Mouse (Mus musculus) C2C12 (cell line): ENCODE data around the gene Mprip. TPM values are rescaled to one million over a fixed set of nuclear protein-coding genes. Genes with fewer than 3 reads are reported as not detected.
"Not testable (repeated sequence)": the region's sequence is repeated elsewhere in the genome, so short reads cannot be mapped to it uniquely, and the experiment has no call there.

Experiments used
- H3K27me3 ChIP-seq: one replicate; pipeline ENCODE4 v1.6.1; 2011; ENCODE audit not compliant: control insufficient read depth, insufficient read depth, insufficient read length
- H3K36me3 ChIP-seq: one replicate; pipeline ENCODE4 v1.6.1; 2011; ENCODE audit not compliant: control insufficient read depth, insufficient read depth
- H3K4me3 ChIP-seq: one replicate; pipeline ENCODE4 v1.5.1; 2011; ENCODE audit warnings: mild to moderate bottlenecking, control low read depth; ENCODE audit not compliant: poor library complexity, insufficient read depth, severe bottlenecking
- H3K79me2 ChIP-seq: one replicate; pipeline ENCODE4 v1.6.1; 2011; ENCODE audit not compliant: control insufficient read depth, insufficient read depth
- H3K79me3 ChIP-seq: one replicate; pipeline ENCODE4 v1.6.1; 2011; ENCODE audit warnings: low read depth, control low read depth
- H3ac ChIP-seq: one replicate; pipeline ENCODE3; 2011; ENCODE audit warnings: low read depth; ENCODE audit not compliant: control insufficient read depth, insufficient read length
- CEBPB ChIP-seq: IDR thresholded peaks from one replicate; pipeline ENCODE4 v1.6.1; 2011; ENCODE audit warnings: low read depth, mild to moderate bottlenecking, control low read depth, moderate library complexity
- CTCF ChIP-seq: IDR thresholded peaks from one replicate; pipeline ENCODE4 v1.5.1; 2011; ENCODE audit not compliant: control insufficient read depth, insufficient read depth, insufficient read length
- FOSL1 ChIP-seq: IDR thresholded peaks from one replicate; pipeline ENCODE4 v1.8.0; 2011; ENCODE audit warnings: mild to moderate bottlenecking, low read length; ENCODE audit not compliant: poor library complexity, insufficient read depth, severe bottlenecking
- MAX ChIP-seq: IDR thresholded peaks from one replicate; pipeline ENCODE4 v1.6.1; 2011; ENCODE audit warnings: mild to moderate bottlenecking, control low read depth
- MYOD1 ChIP-seq: IDR thresholded peaks from one replicate; pipeline ENCODE4 v1.6.1; 2011; ENCODE audit warnings: low read depth; ENCODE audit not compliant: control insufficient read depth, insufficient read length
- MYOG ChIP-seq: IDR thresholded peaks from one replicate; pipeline ENCODE4 v1.6.1; 2011; ENCODE audit not compliant: control insufficient read depth, insufficient read length; ENCODE audit errors: extremely low read depth
- USF1 ChIP-seq: IDR thresholded peaks from one replicate; pipeline ENCODE4 v1.6.1; 2011; ENCODE audit warnings: low read depth, mild to moderate bottlenecking, control low read depth, moderate library complexity
- polyA plus RNA-seq: library from polyadenylated mRNA; unstranded; fragments of >200 nt; fragmentation: generic; extraction: Trizol; gene quantifications from one replicate; pipeline ENCODE4 v1.2.1, GENCODE M21; 2012; ENCODE audit warnings: missing spikeins

Gene Mprip
- polyA plus RNA-seq, 1 experiment: 257 TPM

DNA sequence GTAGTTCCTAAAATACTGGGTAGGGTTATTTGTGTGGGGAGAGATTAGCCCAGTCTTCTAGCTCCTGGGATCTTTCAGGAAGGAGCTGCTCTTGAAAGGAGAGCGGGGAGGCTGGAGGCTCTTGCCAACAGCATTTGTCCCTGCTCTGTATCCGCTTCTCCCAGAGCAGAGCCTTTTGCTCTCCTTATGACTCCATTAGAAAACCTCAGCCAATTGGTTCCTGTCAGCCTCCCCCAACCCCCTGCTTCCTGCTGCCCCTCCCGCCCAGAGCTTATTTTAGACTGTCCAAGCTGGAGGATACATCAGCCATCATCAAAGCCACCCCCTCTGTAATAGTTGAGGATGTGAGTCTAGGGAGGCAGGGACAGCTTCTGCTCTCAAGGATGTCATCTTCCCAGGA lies 3.7 kb downstream of the Mprip start:
- TF ChIP-seq USF1 (no peak), CTCF (no peak), MAX (no peak), CEBPB (no peak), MYOD1 (no peak), FOSL1 (no peak)
- H3K36me3 ChIP-seq: peaks cover 12% of the 10 kb centered on the region
- H3ac ChIP-seq: no peak overlapping the region
- no peaks in the 10 kb centered on the region for H3K27me3 ChIP-seq
- H3K4me3 ChIP-seq: peak overlapping the region; percentile 8
- peaks cover 71% of the 10 kb centered on the region for H3K79me3 ChIP-seq
- H3K79me2 ChIP-seq: peaks cover 81% of the 10 kb centered on the region

- Histone ChIP-seq H3K4me3 (no peak overlapping the region), H3K36me3 (peaks cover 32% of the 10 kb centered on the region)
- TF ChIP-seq MYOG (no peak), USF1 (no peak), FOSL1 (no peak), CTCF (no peak), CEBPB (no peak), MAX (no peak), MYOD1 (no peak)
Measured at GRCm38 (mm10) chr11:59671049-59671693, 10.1 kb downstream of the Mprip start.

DNA sequence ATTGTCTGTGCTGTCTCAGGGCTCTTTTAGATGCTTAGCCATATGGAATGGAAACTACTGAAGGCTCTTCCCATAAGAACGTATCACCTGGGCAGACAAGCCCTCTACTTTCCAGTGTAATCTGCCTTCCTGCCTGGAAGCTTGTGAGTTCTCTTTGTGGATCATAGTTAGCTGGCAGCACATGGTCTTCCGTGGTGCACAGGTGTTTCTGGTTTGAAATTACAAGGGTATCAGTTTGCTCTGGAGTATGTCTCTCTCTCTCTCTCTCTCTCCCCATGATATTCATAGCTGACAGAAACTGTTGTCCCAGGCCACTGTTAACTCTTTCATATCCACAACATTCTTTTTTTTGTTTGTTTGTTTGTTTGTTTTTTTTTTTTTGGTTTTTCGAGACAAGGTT lies 12.9 kb downstream of the Mprip start:
- TF ChIP-seq FOSL1 (no peak), CEBPB (no peak), MYOD1 (no peak), MYOG (no peak), MAX (no peak), USF1 (no peak), CTCF (no peak)
- no peak overlapping the region for H3ac ChIP-seq
- H3K27me3 ChIP-seq: no peaks in the 10 kb centered on the region
- peaks cover 34% of the 10 kb centered on the region for H3K36me3 ChIP-seq
- H3K4me3 ChIP-seq: no peak overlapping the region
- H3K79me3 ChIP-seq: peaks cover 98% of the 10 kb centered on the region
- H3K79me2 ChIP-seq: peaks cover 100% of the 10 kb centered on the region

More at GRCm38 (mm10) chr11:59671049-59671693, 10.1 kb downstream of the Mprip start:
- H3K79me2 ChIP-seq: peaks cover 100% of the 10 kb centered on the region
- peaks cover 98% of the 10 kb centered on the region for H3K79me3 ChIP-seq
- no peaks in the 10 kb centered on the region for H3K27me3 ChIP-seq
- no peak overlapping the region for H3ac ChIP-seq

GRCm38 (mm10) chr11:59674746-59675145 lies 13.6 kb downstream of the Mprip start:
- H3ac ChIP-seq, H3K27me3 ChIP-seq, H3K4me3 ChIP-seq: not testable (repeated sequence)
- peaks cover 100% of the 10 kb centered on the region for H3K79me2 ChIP-seq
- peaks cover 98% of the 10 kb centered on the region for H3K79me3 ChIP-seq
- peaks cover 40% of the 10 kb centered on the region for H3K36me3 ChIP-seq

DNA sequence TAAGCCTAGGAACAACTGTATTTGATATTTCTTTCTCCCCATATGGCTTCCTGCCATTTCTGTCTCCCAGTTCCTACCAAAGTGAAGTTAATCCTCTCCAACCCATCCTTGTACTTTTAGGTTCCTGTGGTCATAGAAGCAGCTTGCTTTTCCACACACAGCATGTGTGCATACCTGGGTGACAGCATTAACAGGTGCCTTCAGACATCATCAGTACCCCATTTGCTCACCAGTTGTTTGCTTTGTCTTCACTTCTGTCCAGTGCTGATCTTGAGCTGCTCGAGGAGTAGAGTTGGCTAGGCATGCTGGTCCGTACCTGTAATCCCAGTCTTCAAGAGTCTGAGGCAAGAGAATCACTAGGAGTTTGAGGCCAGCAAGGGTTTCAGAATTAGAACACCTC lies 16.7 kb downstream of the Mprip start:
- H3K79me2 ChIP-seq: peaks cover 100% of the 10 kb centered on the region
- TF ChIP-seq MYOD1: no peak
- no peak for TF ChIP-seq MYOG
- no peak for TF ChIP-seq CEBPB
- no peak for TF ChIP-seq USF1
- TF ChIP-seq MAX: no peak
- no peak for TF ChIP-seq CTCF
- no peak for TF ChIP-seq FOSL1
- H3K27me3 ChIP-seq: no peaks in the 10 kb centered on the region
- H3ac ChIP-seq: no peak overlapping the region
- H3K36me3 ChIP-seq: peaks cover 50% of the 10 kb centered on the region
- no peak overlapping the region for H3K4me3 ChIP-seq
- peaks cover 98% of the 10 kb centered on the region for H3K79me3 ChIP-seq

DNA sequence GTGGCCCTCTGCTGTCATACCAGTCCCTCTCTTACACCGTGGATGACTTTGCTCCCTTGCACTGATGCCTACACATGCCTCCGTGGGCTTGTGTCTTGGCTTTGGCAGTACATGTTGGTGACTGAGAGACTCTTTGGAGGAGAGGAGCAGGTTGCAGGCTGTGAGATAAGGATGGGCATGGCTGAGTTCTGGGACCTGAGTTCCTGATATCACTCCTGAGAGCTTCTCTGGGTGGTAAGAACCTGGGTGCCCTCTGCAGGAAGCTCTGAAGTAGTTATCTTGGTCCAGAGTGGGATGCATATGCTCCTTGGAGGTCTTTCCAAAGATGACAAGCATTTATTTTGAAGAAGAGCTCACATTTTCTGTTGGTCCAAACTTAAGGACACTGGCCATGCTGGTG lies 17.6 kb downstream of the Mprip start:
- Histone ChIP-seq H3K4me3 (no peak overlapping the region), H3ac (no peak overlapping the region), H3K79me2 (peaks cover 100% of the 10 kb centered on the region), H3K27me3 (no peaks in the 10 kb centered on the region), H3K79me3 (peaks cover 98% of the 10 kb centered on the region), H3K36me3 (peaks cover 50% of the 10 kb centered on the region)
- TF ChIP-seq MYOG (no peak), CTCF (no peak), FOSL1 (no peak), CEBPB (no peak), MYOD1 (no peak), USF1 (no peak), MAX (no peak)
